Mouse (Mus musculus) ES-Bruce4 (cell line): Measurements from ENCODE around the gene Nup153. TPM values are rescaled to one million over a fixed set of nuclear protein-coding genes. Genes with fewer than 3 reads are reported as not detected.

Experiments used
- H3K27ac ChIP-seq: 2 replicates; pipeline ENCODE4 v1.5.1; 2012; ENCODE audit warnings: low read length, inconsistent platforms; ENCODE audit not compliant: insufficient read depth
- H3K27me3 ChIP-seq: 2 replicates; pipeline ENCODE4 v1.6.1; 2012; ENCODE audit warnings: mild to moderate bottlenecking, low read length, inconsistent platforms; ENCODE audit not compliant: control insufficient read depth, poor library complexity, insufficient read depth, severe bottlenecking
- H3K36me3 ChIP-seq: 2 replicates; pipeline ENCODE4 v1.6.1; 2012; ENCODE audit warnings: inconsistent platforms, mild to moderate bottlenecking, low read length, moderate library complexity; ENCODE audit not compliant: control insufficient read depth, poor library complexity, insufficient read depth, severe bottlenecking
- H3K4me1 ChIP-seq: one replicate; pipeline ENCODE4 v1.8.1; 2011; ENCODE audit warnings: low read length; ENCODE audit not compliant: control insufficient read depth, insufficient read depth
- H3K4me3 ChIP-seq: 2 replicates; pipeline ENCODE4 v1.5.1; 2011; ENCODE audit warnings: low read depth, mild to moderate bottlenecking, low read length
- H3K9ac ChIP-seq: 2 replicates; pipeline ENCODE4 v1.6.1; 2012; ENCODE audit warnings: low read depth, mild to moderate bottlenecking, inconsistent platforms; ENCODE audit not compliant: poor library complexity, severe bottlenecking
- H3K9me3 ChIP-seq: replicated peaks from 2 replicates; pipeline ENCODE4 v1.6.1; 2012; ENCODE audit warnings: mild to moderate bottlenecking, low read length, inconsistent platforms; ENCODE audit not compliant: control insufficient read depth, poor library complexity, insufficient read depth, severe bottlenecking
- CTCF ChIP-seq: IDR thresholded peaks from one replicate; pipeline ENCODE4 v1.8.1; 2011; ENCODE audit warnings: low read depth, low read length
- EP300 ChIP-seq: IDR thresholded peaks from 2 replicates; pipeline ENCODE4 v1.6.1; 2011; ENCODE audit warnings: low read depth, low read length; ENCODE audit not compliant: insufficient read depth
- POLR2A ChIP-seq: IDR thresholded peaks from one replicate; pipeline ENCODE4 v1.8.1; 2011; ENCODE audit warnings: low read length; ENCODE audit not compliant: insufficient read depth
- polyA plus RNA-seq: library from polyadenylated mRNA; stranded (reverse); fragments of >200 nt; gene quantifications from 2 replicates; pipeline ENCODE4 v1.2.4, GENCODE M21; 2011; ENCODE audit warnings: low read depth; ENCODE audit not compliant: missing spikeins, insufficient read depth, insufficient read length

Gene Nup153
- 221 and 232 TPM in 2 replicates for polyA plus RNA-seq

DNA sequence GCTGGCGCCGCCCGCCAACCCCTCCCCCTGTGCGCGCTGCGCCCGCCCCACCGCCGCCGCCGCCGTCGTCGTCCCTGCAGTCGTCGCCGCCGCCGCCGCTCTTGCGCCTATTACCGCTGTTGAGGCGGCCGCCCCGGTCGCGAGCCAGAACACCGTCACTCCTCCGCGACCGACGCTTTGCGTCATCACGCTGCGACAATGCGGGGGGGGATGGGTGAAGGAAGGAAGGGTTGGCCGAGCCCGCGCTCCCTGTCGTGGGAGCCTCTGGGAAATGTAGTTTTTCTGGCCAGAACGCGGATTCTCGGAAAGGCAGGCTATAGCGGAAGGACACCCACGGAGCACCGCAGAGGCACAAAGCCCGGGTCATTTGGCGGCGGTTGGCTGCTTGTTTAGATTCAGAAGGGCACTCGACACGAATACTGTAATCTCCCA lies at the start of gene Nup153:
TSS of gene Nup153 (minus strand) at position 104 of the 432 bp plus-strand sequence.
- Histone ChIP-seq H3K4me3 (peak within 1 kb of the TSS; percentile 100), H3K27me3 (no peaks in the 10 kb centered on the region), H3K9ac (peak within 1 kb of the TSS; percentile 98), H3K27ac (peak within 1 kb of the TSS; percentile 90), H3K9me3 (no peaks in the 10 kb centered on the region), H3K4me1 (peaks cover 3% of the 10 kb centered on the region), H3K36me3 (no peaks in the 10 kb centered on the region; the same call in 1 of the 2 replicates)
- TF ChIP-seq EP300 = peak; percentile 70; the same call in 1 of the 2 replicates
- TF ChIP-seq POLR2A = peak; percentile 50
- TF ChIP-seq CTCF = no peak

DNA sequence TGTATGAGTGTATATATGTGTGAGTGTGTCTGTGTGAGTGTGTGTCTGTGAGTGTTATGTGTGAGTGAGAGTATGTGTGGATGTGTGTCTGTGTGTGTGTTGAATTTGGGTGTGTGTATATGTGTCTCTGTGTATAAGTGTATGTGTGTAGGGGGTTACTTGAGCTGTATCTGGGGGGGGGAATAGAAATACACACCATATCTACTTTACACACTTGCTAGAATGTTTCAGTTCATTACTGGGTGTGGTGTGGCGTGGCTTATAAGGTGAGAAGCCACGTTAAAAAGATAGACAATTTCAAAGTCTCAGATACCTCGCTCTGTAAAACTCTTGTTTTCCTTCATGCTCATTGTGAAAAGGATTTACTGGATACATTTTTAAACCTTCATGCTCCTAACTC lies 49.7 kb upstream of the Nup153 start:
- Histone ChIP-seq H3K4me3 (no peak overlapping the region), H3K36me3 (peaks cover 6% of the 10 kb centered on the region), H3K9me3 (peaks cover 11% of the 10 kb centered on the region), H3K4me1 (no peaks in the 10 kb centered on the region), H3K27me3 (no peaks in the 10 kb centered on the region), H3K9ac (no peak overlapping the region), H3K27ac (no peak overlapping the region)
- TF ChIP-seq EP300 (no peak), CTCF (no peak), POLR2A (no peak)

DNA sequence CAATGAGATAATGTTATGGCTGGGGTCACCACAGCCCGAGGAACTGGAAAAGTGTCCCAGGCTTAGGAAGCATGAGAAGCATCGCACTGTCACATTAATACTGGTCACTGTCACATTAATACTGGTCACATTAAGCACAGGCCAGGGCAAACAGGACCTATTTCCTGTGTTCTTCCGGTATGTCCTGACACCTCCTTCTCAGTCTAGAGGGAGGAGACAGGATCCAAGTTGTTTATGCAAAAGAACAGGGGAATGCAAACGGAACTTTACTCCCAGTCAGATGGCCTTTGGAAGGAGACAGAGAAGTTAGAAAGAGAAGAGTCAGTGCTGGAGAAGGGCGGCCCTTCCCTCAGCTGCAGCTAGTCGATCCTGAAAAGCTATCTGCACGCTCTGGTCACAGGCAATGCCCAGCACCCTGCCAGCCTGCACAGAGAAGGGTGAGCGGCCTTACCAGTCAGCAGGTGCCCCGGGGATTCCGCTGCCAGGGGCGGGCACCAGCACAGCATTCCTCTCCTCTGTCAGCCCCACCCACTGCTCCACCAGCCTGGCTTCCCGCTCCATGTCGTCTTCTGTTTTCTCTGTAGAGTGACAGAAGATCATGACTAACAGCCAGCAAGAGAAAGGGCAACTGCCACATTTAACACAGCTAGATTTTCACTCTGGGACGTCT lies 49.0 kb upstream of the Nup153 start:
- H3K9me3 ChIP-seq = peaks cover 18% of the 10 kb centered on the region
- no peak overlapping the region for H3K9ac ChIP-seq
- TF ChIP-seq POLR2A (no peak), EP300 (no peak), CTCF (no peak)
- H3K4me1 ChIP-seq = no peaks in the 10 kb centered on the region
- H3K27ac ChIP-seq = no peak overlapping the region
- no peak overlapping the region for H3K4me3 ChIP-seq
- H3K27me3 ChIP-seq = no peaks in the 10 kb centered on the region
- peaks cover 13% of the 10 kb centered on the region for H3K36me3 ChIP-seq

DNA sequence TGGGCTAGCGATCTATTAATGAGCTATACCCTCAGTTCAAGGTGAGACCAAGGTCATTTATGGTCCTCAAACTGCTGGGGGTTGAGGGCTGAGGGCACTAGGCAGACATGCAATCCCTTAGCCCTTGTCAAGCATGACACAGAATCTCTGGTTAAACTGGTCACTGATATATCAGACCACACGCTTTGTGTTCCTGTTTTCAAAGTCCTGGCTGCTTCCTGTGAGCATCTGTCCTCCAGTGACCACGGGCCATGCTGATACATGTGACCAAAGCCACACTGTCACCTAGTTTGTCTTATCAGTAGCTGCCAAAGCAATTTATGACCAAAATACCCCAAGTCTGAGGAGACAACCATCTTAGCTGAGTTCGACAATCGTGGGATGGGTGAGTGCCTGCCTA lies 47.3 kb upstream of the Nup153 start:
- Histone ChIP-seq H3K4me3 (no peak overlapping the region), H3K9ac (no peak overlapping the region), H3K9me3 (peaks cover 20% of the 10 kb centered on the region), H3K27me3 (no peaks in the 10 kb centered on the region), H3K36me3 (peaks cover 21% of the 10 kb centered on the region), H3K4me1 (no peaks in the 10 kb centered on the region), H3K27ac (no peak overlapping the region)
- TF ChIP-seq EP300 (no peak), POLR2A (no peak), CTCF (no peak)

DNA sequence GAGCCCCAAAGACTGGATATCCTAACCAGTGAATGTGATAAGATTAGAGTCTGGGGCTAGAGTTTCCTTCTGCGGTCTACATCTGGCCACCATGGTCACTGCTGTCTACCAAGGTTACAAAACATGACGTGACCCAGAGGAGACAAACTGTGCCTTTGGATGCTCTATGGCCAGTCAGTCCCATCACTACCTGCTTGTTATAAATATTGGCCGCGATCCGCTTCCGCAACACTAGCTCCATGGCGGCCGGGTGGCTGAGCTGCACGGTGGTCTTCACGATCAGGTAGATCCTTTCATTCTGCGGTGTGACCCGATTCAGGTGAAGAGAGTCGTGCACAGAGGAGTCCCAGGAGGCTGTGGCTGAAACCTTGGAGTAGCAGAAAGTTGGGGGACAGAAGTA lies 44.8 kb upstream of the Nup153 start:
- peaks cover 20% of the 10 kb centered on the region for H3K9me3 ChIP-seq
- no peak overlapping the region for H3K9ac ChIP-seq
- TF ChIP-seq CTCF (no peak), EP300 (no peak), POLR2A (no peak)
- H3K36me3 ChIP-seq = peaks cover 25% of the 10 kb centered on the region
- no peak overlapping the region for H3K27ac ChIP-seq
- no peaks in the 10 kb centered on the region for H3K4me1 ChIP-seq
- no peak overlapping the region for H3K4me3 ChIP-seq
- no peaks in the 10 kb centered on the region for H3K27me3 ChIP-seq

DNA sequence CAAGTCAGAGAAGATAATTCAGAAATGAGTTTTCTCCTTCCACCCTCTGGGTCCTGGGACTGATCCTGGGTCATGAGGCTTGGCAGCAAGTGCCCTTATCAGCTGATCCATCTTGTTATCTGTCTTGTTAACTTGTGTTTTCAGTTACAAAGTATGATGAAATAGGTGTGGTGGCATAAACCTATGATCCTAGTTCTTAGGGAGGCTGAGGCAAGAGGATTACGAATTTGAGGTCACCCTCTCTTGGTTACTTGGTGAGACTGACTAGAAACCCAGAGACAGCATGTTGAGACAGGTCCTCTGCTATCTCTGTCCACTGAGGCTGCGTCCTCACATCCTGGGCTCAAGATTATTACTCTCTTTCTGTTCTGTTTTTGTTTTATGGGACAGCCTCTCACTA lies 37.6 kb upstream of the Nup153 start:
- TF ChIP-seq POLR2A = no peak
- TF ChIP-seq CTCF = no peak
- TF ChIP-seq EP300 = no peak
- H3K9me3 ChIP-seq = no peaks in the 10 kb centered on the region
- H3K9ac ChIP-seq = no peak overlapping the region
- peaks cover 6% of the 10 kb centered on the region for H3K36me3 ChIP-seq
- no peak overlapping the region for H3K27ac ChIP-seq
- H3K4me1 ChIP-seq = no peaks in the 10 kb centered on the region
- H3K27me3 ChIP-seq = no peaks in the 10 kb centered on the region
- no peak overlapping the region for H3K4me3 ChIP-seq
